Mouse (Mus musculus) urinary bladder, postnatal 25 days (tissue): ENCODE data around the gene Mkrn2os.
A peak's percentile ranks its signal among the peaks of the same experiment; 100 is the strongest.
"Not testable (repeated sequence)": the region's sequence is repeated elsewhere in the genome, so short reads cannot be mapped to it uniquely, and the experiment has no call there.

Source experiments
- DNase-seq: peaks from one replicate; pipeline ENCODE4 v3.0.0; 2022; ENCODE audit warnings: low spot score

Gene Mkrn2os

GRCm38 (mm10) chr6:115592458-115592857, at the start of gene Mkrn2os:
Gene Mkrn2os (minus strand): TSS chr6:115592576.
- DNase-seq, result no peak

GRCm38 (mm10) chr6:115638188-115638587, 45.8 kb upstream of the Mkrn2os start:
- DNase-seq, result not testable (repeated sequence)

DNA sequence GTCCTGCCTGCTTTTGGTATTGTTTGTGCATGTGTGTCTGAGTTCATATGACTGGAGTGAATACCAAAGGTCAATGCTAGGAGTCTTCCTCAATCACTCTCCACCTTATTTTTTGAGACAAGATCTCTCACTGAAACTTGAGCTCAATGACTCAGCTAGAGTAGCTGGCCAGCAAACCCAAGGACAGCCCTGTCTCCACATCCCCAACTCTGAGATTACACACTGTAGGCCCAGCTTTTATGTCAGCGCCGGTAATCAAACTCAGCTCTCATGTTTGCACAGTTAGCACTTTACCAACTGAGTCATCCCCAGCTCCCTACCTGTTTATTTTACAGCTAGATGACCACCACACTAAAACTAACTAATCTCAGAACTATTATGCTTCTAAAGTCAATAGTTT, 41.6 kb upstream of the Mkrn2os start:
- DNase-seq, result no peak

DNA sequence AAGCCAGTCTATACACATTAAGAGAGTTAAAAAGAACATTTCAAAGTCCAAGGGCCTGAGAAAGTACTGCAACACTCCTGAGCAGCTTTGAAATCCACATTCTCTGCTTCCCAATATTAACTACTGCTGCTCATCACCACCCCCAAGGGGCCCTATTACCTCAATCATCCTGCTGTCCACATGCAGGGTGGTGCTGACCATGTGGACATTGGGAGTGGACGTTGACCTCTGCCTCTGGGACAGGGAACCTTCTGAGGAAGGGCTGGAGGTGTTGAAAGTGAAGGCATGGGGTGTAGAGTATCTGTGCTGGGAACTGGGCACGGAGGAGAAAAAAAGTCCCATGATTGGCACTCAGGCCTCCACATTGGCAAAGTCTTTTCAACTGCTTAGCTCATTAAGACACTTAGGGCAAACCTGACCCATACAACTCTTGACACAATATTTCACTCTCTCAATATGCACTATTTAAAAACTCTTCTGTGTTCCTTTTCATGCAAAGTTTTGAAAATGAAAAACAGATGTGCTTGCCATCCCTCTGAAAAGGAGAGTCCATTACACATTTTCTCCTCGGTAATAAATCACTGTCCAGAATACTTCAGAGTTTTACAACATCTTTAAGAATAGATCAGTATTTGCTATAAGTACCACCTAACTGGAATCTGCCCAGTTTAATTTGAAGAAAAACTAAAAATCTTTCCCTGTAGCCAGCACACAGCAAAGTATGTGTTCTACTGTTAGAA, 38.9 kb upstream of the Mkrn2os start:
- DNase-seq, result no peak

- no peak for DNase-seq
These were observed 33.7 kb upstream of the Mkrn2os start for GRCm38 (mm10) chr6:115626121-115626520.

GRCm38 (mm10) chr6:115620942-115621341, 28.6 kb upstream of the Mkrn2os start:
- DNase-seq, result no peak

DNA sequence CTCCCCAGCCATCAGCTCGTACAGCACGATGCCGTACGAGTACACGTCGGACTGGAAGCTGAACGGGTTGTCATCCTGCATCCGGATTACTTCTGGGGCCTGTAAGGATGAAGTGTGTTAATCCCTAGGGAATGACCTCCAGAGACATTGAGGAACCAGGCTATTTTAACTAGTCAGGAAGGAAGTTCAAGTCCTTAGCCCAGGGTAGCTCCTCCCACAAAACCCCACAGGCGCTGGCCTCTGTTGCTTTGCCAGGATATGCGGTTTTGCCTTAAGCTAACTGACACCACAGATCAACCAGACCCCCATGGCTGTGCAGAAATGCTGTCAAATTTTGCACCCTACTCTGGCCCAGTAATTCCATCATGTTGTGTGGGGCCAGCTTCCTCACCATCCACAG, 27.4 kb upstream of the Mkrn2os start:
- no peak for DNase-seq

DNA sequence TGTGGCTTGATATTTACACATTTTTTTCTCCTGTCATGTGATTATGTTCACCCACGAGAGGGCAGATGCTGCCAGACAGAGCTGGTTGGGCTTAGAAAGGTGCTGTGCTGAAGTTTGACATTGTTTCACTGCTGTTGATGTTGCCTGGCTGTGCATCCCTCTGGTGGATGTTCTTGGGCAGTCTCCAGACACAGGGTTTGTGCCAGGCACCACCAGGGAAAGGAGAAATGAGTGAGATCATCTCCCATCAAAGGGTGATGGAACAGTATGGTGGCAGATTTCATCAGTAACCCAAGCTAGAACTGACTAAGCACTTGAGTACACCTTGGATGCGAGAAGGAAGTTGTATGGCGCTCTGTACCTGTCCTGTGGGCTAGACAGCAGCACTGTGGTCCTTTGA, 23.6 kb upstream of the Mkrn2os start:
- DNase-seq, result no peak

DNA sequence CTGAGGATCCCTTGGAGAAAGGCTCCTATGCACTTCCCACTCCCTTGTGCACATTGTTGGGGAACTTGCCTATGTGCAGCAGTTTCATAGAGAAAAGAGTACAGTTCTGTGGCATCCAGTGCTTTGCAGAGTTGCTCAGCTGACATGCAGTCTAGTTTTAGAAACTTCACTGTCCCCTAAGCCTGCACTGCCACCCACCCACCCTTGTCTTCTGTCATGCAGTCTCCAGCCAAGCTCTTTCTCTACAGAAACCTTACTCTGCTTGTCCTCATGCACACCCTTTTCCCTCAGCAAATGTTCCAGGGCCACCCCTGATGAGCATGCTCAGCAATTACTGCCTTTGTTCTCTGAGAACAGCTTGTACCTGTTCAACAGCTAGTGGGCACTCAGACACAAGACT, 21.4 kb upstream of the Mkrn2os start:
- DNase-seq, result no peak

DNA sequence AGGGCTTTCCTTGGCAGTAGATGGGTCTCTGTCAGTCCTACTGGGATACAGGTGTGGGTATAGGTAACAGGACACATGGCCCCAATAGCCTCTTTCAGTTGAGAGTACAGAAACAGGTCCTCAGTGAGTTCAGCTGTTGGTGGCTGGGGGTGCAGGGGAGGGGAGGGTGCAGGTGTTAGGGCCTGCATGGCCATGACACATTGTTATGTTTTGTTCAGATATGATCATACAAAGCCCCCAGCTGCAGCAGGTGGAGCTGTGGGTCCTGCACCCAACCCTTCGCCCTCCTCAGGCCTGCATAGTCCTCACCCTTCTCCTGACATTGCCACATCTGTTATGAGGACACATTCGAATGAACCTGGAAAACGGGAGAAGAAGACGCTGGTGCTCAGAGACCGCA, 17.9 kb upstream of the Mkrn2os start:
- no peak for DNase-seq

DNA sequence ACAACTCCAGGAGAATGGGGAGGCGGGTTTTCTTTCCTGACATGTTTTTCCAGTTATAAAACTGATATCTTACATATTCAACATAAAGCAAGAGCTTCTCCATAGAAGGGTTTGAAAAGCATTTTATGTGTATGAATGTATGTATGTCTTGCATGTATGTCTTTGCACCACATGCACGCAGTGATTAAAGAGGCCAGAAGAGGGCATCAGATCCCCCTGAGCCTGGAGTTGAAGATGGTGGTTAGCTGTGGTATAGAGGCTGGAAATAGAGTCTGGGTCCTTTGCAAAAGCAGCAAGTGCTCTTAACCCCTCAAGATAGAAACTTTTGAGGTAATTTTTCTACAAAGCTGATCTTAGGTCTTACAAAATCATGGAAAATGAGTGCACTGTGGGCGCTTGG, 16.7 kb upstream of the Mkrn2os start:
- no peak for DNase-seq

DNA sequence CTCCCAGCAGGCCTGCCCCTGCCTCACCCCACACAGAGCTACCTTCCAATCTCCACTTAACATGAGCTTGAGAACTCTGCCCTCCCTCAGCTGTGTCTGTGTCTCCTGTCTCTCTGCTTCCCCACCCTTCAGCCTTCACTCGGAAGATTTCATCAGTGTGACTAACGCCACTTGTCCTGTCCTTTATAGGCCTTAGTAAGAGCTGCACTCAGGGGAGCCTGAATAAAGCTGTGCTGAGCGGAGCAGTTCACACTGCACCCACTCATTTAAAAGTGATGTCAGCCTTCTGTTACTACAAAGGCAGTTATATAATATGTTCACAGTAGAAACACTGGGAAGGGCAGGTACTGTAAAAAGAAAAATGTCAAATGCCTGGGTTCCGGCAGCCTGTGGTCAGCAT, 15.1 kb upstream of the Mkrn2os start:
- no peak for DNase-seq

- no peak for DNase-seq
These were observed 14.1 kb upstream of the Mkrn2os start for GRCm38 (mm10) chr6:115606461-115606860.

GRCm38 (mm10) chr6:115601715-115602523, 9.5 kb upstream of the Mkrn2os start, which contains the start of gene Mkrn2:
Gene Mkrn2 (plus strand): TSS chr6:115601902.
- peak; percentile 85 for DNase-seq

- DNase-seq, result no peak
These were observed 8.9 kb upstream of the Mkrn2os start for GRCm38 (mm10) chr6:115601322-115601714.

DNA sequence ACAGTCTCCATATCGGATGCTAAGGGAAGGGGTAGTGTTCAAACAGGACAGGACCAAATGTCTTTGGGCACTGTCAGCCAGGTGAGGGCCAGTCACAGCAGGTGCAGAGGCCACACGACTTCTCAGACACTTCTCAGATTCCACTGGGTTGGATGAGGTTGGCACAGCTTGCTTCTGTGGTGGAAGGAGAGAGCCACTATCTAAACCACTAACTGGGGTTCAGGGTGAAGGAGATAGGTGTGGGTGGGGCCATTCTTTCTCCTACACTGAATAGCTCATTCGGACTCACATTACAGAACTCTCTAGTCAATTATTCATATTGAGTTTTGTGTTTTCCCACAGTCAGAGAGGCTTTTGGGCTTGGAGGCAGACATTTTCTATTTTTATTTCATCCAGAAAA, 3.3 kb upstream of the Mkrn2os start:
- no peak for DNase-seq

DNA sequence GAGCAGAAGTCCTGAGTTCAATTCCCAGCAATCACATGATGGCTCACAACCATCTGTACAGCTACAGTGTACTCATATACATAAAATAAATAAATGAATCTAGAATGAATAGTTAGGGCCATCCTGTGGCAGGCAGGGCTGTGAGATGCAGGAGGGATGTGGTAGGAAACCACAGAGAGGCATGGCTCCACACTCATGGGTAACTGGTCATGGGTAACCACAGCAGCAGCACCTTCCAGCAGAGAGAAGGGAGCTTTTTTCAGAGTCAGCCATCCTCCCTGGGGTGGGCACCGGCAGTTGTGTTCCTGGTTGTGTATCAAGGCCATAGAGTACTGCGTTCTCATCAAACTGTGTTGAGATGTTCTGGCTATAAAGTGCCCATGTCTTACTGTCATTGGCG, 2.1 kb upstream of the Mkrn2os start:
- no peak for DNase-seq

DNA sequence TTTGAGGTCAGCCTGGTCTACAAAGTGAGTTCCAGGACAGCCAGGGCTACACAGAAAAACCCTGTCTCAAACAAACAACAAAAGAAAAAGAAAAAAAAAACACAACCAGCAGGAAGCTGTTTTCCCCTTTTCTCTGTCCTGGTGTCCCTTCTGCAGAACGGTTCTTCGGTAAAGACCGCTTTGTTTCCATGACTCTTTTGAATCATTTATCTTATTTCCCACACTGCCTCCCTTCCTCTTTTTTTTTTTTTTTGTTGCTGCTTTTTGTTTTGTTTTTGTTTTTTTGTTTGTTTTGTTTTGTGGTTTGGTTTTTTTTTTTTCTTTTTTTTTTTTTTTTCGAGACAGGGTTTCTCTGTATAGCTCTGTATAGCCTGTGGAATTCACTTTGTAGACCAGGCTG, 876 bp upstream of the Mkrn2os start:
- no peak for DNase-seq

DNA sequence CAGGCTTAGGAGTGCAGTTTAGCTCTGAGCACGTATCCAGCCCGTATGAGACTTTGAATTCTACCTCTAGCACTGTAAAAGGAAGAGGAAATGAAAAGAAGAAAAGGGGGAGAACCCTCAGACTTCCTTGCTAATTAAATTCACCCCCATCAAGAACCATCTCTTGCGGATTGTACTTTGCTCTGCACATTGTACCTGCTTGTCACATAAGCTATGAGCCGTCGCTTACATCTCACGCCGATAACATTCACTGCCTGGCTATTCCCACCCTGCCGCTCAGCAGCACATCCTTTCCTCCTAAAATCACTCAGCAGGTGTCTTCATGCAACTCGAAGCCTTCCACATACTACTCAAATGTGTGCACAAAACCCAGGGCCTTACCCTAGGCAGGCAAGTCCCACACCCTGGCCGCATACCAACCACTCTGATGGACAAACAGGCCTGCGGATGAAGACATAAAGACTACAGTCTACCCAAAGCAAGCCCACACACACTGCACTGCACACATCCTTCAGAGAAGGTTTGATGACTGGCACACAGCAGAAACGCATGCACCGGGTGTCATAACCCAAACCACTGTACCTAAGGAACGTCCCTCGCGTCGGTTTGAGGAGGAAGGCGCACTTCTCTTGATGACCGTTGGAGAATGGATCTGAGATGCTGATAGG, 550 bp downstream of the Mkrn2os start:
- no peak for DNase-seq

GRCm38 (mm10) chr6:115586321-115586720, 6.1 kb downstream of the Mkrn2os start:
- DNase-seq, result no peak

DNA sequence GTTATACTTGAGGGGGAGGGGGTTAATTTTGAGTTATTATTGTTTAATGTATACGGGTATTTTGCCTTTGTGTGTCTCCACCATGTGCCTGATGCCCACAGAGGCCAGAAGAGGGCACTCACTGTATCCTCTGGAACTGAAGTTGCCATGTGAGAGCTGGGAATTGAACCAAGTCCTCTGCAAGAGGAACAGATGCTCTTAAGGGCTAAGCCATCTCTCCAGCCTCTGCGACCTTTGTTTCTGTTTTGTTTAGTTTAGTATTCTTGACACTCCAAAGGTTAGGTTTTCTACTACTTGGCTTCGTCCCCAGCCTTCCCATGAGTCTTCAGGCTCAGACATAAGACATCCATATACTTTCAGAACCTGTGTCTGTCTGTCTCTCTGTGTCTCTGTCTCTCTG, 8.2 kb downstream of the Mkrn2os start:
- DNase-seq, result no peak

DNA sequence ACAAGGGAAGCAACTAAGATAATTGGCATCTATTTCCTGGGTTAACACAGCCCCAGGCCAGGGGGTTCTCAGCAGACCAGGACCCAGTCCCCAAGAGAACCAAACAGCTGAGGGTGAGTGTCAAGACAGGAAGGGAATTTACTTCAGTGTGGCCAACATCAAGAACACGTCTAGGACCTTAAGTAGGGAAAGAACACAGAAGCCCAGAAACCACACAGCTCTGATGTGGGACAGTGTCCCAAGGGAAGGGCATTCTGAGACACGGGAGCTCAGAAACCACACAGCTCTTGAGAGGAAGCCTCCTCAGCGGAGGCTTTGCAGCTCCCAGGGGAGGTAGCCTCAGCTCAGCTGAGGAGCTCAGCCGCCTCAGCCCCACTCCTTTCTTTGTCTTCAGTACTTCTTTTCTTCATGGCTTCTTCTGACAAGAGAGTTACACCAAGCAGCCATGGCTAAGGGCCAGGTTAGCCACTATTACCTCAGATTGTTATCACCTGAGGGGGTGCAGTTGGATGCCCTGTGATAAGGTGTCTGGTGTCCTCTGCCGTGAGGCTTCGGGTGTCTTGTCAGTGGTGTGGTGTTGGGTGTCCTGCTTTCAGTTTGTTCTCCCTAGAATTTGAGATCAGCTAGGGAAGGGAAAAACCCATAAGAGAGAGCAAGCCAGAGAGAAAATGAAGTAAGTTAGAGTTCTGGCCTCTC, 8.8 kb downstream of the Mkrn2os start:
- DNase-seq, result no peak
